Mouse (Mus musculus): ENCODE results near the gene Flt1.
A peak's percentile ranks its signal among the peaks of the same experiment; 100 is the strongest.

DNA sequence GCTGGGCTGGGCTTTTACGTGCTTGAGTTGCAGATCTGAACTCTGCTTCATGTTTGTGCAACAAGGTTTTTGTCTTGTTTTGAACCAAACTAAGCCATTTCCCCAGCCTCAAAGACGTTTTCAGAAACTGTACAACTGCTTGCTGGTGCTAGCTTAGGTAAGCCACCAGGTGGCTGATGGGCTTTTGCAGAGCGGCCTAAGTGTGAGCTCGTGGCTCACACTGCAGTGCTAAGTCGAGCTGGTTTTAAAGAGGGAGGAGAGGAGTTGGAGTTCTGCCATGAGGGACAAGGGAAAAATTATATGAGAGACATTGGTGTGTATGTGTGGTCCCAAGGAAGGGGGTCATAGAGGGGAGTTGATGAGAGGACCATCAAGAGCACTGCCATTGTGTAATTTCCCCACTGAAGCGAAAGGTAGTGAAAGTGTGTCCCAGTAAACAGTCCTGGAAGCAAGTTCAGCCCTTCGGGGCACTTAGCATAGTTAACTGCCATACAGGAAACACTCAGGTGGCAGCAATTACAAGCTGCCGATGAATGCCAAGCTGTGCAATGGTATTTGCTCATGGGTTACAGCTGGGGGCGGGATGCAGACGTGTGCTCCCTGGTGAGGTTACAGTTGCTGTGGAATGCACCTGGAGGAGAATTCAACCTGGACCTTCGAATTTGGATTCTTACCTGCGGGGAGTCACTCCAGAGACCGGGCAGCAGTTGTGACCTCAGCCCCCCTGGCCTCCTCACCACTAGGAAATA is 173.8 kb downstream of the Flt1 start:
- TF ChIP-seq CTCF (IDR thresholded peaks at IDR 0.05; ENCODE audit: low read depth) (peak; percentile 35; the same call in 1 of the 2 replicates), EP300 (optimal IDR thresholded peaks at IDR 0.05) (no peak)

All from stomach, postnatal 0 days (tissue).